Comparison of ENCODE assay signal across 8 mouse cellular contexts in the genomic region with DNA sequence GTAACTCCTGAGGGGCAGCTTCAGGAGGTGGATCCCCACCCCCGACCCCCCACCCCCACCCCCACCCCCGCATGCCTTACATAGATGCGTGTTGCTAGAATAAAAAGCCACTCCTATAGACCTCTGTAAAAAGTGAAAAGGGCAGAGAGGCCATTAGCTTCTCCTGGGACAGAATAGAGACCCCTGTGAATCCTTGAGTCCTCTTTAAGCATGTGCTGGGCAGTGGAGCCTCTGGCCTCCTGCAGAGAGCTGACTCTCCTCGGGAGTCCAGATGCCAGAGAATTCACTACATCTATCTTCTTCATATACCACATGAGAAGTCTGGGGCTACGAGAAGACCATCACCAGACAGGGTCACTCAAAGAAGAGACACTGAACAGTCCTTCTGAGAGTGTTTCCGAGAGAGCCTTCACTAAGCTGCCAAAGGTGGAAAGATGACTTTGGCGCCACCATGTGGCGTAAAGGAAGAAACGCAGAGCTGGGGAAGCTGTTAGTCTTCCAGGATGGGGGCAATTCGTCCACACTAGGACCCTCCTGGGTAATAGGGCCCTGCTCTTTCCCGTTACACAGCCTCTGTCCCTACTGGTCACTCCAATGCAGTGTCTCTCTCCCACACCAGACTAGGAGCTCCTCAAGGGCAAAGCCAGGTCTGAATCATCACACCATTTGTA. TPM values are rescaled to one million over a fixed set of nuclear protein-coding genes. Genes with fewer than 3 reads are reported as not detected.
A peak's percentile ranks its signal among the peaks of the same experiment; 100 is the strongest.
DNase-seq lines count a peak whose midpoint lies in the region; ATAC-seq lines count a peak whose summit lies in the region.

No protein-coding gene starts in this region.

- WGBS in limb, embryonic 12.5 days = 18% methylated on average over 11 of the region's 11 CpGs
- WGBS in midbrain, embryonic 15.5 days = 21% methylated on average over 11 of the region's 11 CpGs

- DNase-seq in kidney, adult 18-20 months = peak; percentile 69
- DNase-seq in kidney, adult 11 months = no peak
- peak; percentile 56 for DNase-seq in cerebellum, adult 8-10 months
- peak; percentile 59 to 60 for DNase-seq in frontal cortex, postnatal 25 days (ENCODE audit: low spot score in 2 of 2)
- DNase-seq in spleen, adult 12 weeks (ENCODE audit: low spot score) = peak; percentile 24

- peak; percentile 43 for ATAC-seq in inflammation-experienced regulatory T-cells, adult 6 months
- peak; percentile 68; the same call in 1 of the 2 replicates for ATAC-seq in limb, embryonic 12.5 days (ENCODE audit: insufficient number of reproducible peaks, insufficient read depth, low FRiP score, low TSS enrichment, low read depth)
- peak; percentile 77 for ATAC-seq in midbrain, embryonic 15.5 days (replicated peaks)

- no peaks in the 10 kb centered on the region for H3K27me3 ChIP-seq in limb, embryonic 12.5 days
- no peaks in the 10 kb centered on the region for H3K27me3 ChIP-seq in midbrain, embryonic 15.5 days (replicated peaks)

- no peak overlapping the region for H3K9ac ChIP-seq in limb, embryonic 12.5 days (replicated peaks)
- H3K9ac ChIP-seq in midbrain, embryonic 15.5 days = no peak overlapping the region

- no peaks in the 10 kb centered on the region for H3K9me3 ChIP-seq in limb, embryonic 12.5 days
- H3K9me3 ChIP-seq in midbrain, embryonic 15.5 days = no peaks in the 10 kb centered on the region

- H3K4me1 ChIP-seq in limb, embryonic 12.5 days (replicated peaks) = peaks cover 8% of the 10 kb centered on the region; the same call in 1 of the 2 replicates
- H3K4me1 ChIP-seq in midbrain, embryonic 15.5 days = peaks cover 4% of the 10 kb centered on the region; the same call in 1 of the 2 replicates

- no peak overlapping the region for H3K4me3 ChIP-seq in limb, embryonic 12.5 days (replicated peaks)
- H3K4me3 ChIP-seq in midbrain, embryonic 15.5 days = no peak overlapping the region

- H3K36me3 ChIP-seq in limb, embryonic 12.5 days = no peaks in the 10 kb centered on the region
- H3K36me3 ChIP-seq in midbrain, embryonic 15.5 days (replicated peaks) = no peaks in the 10 kb centered on the region

- no peak overlapping the region for H3K27ac ChIP-seq in limb, embryonic 12.5 days
- no peak overlapping the region for H3K27ac ChIP-seq in midbrain, embryonic 15.5 days

- no peak overlapping the region for H3K4me2 ChIP-seq in limb, embryonic 12.5 days
- H3K4me2 ChIP-seq in midbrain, embryonic 15.5 days = no peak overlapping the region

RNA-seq across cellular contexts. Expression of gene P2ry2, which starts 39.0 kb away (rescaled TPM):
- not detected for polyA plus RNA-seq in inflammation-experienced regulatory T-cells, adult 6 months (2017; shearing (Covaris generic))
- 0.76 and 1.1 TPM in 2 replicates for polyA plus RNA-seq in limb, embryonic 12.5 days (2016; fragmentation: Nextera tagmentation; extraction: Ambion mirVana)
- 0.13 and 0.17 TPM in 2 replicates for polyA plus RNA-seq in midbrain, embryonic 15.5 days (2015; fragmentation: Nextera tagmentation; extraction: Ambion mirVana)

RNA-seq across cellular contexts. Expression of gene Fchsd2, which starts 41.0 kb away (rescaled TPM):
- 10 to 100 TPM; 29.3 to 53.7 (median 41.9) TPM for polyA plus RNA-seq in inflammation-experienced regulatory T-cells, adult 6 months (2017; shearing (Covaris generic))
- polyA plus RNA-seq in limb, embryonic 12.5 days (2016; fragmentation: Nextera tagmentation; extraction: Ambion mirVana) = 25.1 and 27.9 TPM in 2 replicates
- polyA plus RNA-seq in midbrain, embryonic 15.5 days (2015; fragmentation: Nextera tagmentation; extraction: Ambion mirVana) = 41.7 and 46.2 TPM in 2 replicates
